Mouse (Mus musculus): ENCODE data around the gene Nbea.

Gene Nbea

GRCm38 (mm10) chr3:55784101-55784500 lies 399.4 kb downstream of the Nbea start:
- peak; percentile 20 for DNase-seq (ENCODE audit: low read depth, low spot score)

- DNase-seq (ENCODE audit: low read depth, low spot score) = peak; percentile 41
Observed at GRCm38 (mm10) chr3:55783171-55784081, 400.1 kb downstream of the Nbea start.

- peak; percentile 33 for DNase-seq (ENCODE audit: low read depth, low spot score)
Observed at GRCm38 (mm10) chr3:55782771-55783170, 400.7 kb downstream of the Nbea start.

GRCm38 (mm10) chr3:55782056-55782687 lies 401.3 kb downstream of the Nbea start, which contains the start of gene Mab21l1:
Mab21l1 (plus strand) TSS chr3:55782510.
- DNase-seq (ENCODE audit: low read depth, low spot score) = peak; percentile 27

GRCm38 (mm10) chr3:55781429-55782055 lies 402.0 kb downstream of the Nbea start:
- DNase-seq (ENCODE audit: low read depth, low spot score) = no peak

GRCm38 (mm10) chr3:55780120-55781070 lies 403.1 kb downstream of the Nbea start:
- peak; percentile 15 for DNase-seq (ENCODE audit: low read depth, low spot score)

GRCm38 (mm10) chr3:55778764-55779730 lies 404.5 kb downstream of the Nbea start:
- DNase-seq (ENCODE audit: low read depth, low spot score) = no peak

GRCm38 (mm10) chr3:55777501-55777900 lies 406.0 kb downstream of the Nbea start:
- no peak for DNase-seq (ENCODE audit: low read depth, low spot score)

GRCm38 (mm10) chr3:55775753-55776152 lies 407.7 kb downstream of the Nbea start:
- no peak for DNase-seq (ENCODE audit: low read depth, low spot score)

GRCm38 (mm10) chr3:55775245-55775644 lies 408.3 kb downstream of the Nbea start:
- DNase-seq (ENCODE audit: low read depth, low spot score) = no peak

GRCm38 (mm10) chr3:55774203-55774602 lies 409.3 kb downstream of the Nbea start:
- no peak for DNase-seq (ENCODE audit: low read depth, low spot score)

- no peak for DNase-seq (ENCODE audit: low read depth, low spot score)
Observed at GRCm38 (mm10) chr3:55769308-55769707, 414.2 kb downstream of the Nbea start.

- no peak for DNase-seq (ENCODE audit: low read depth, low spot score)
Observed at GRCm38 (mm10) chr3:55768654-55769053, 414.8 kb downstream of the Nbea start.

- DNase-seq (ENCODE audit: low read depth, low spot score) = no peak
Observed at GRCm38 (mm10) chr3:55763591-55763990, 419.9 kb downstream of the Nbea start.

- peak; percentile 21 for DNase-seq (ENCODE audit: low read depth, low spot score)
Observed at GRCm38 (mm10) chr3:55758297-55758696, 425.2 kb downstream of the Nbea start.

- DNase-seq (ENCODE audit: low read depth, low spot score) = no peak
Observed at GRCm38 (mm10) chr3:55756602-55757190, 426.8 kb downstream of the Nbea start.

- no peak for DNase-seq (ENCODE audit: low read depth, low spot score)
Observed at GRCm38 (mm10) chr3:55755805-55756601, 427.5 kb downstream of the Nbea start.

GRCm38 (mm10) chr3:55754981-55755608 lies 428.4 kb downstream of the Nbea start:
- DNase-seq (ENCODE audit: low read depth, low spot score) = no peak

All from CD4-positive, CD25-positive, alpha-beta regulatory T cell, adult 2 months (primary cell).